Mouse (Mus musculus) cerebellum, postnatal 36 days (tissue): ENCODE data around the gene Kcnn1.
A peak's percentile ranks its signal among the peaks of the same experiment; 100 is the strongest.
"Not testable (repeated sequence)": the region's sequence is repeated elsewhere in the genome, so short reads cannot be mapped to it uniquely, and the experiment has no call there.

ENCODE experiments used
- DNase-seq, 2 experiments: peaks; one replicate each; pipeline ENCODE4 v3.0.0; 2021 to 2022; ENCODE audit warnings: mixed read lengths in 2 of 2

The Kcnn1 gene

GRCm38 (mm10) chr8:70840590-70840989 lies 22.5 kb downstream of the Kcnn1 start:
- DNase-seq, result no peak

- DNase-seq, result peak; percentile 96 to 97
These were observed 23.4 kb downstream of the Kcnn1 start, which contains the start of gene Arrdc2 for GRCm38 (mm10) chr8:70839408-70840351. Arrdc2 (minus strand) TSS chr8:70839720.

- no peak for DNase-seq
These were observed 24.2 kb downstream of the Kcnn1 start for GRCm38 (mm10) chr8:70838654-70839407.

GRCm38 (mm10) chr8:70836666-70837065 lies 26.4 kb downstream of the Kcnn1 start:
- DNase-seq, result no peak

- DNase-seq, result no peak
These were observed 29.0 kb downstream of the Kcnn1 start for GRCm38 (mm10) chr8:70834071-70834470.

- DNase-seq, result peak in 1 of 2 experiments; percentile 46
These were observed 29.5 kb downstream of the Kcnn1 start for GRCm38 (mm10) chr8:70833520-70833919.

- no peak for DNase-seq
These were observed 30.0 kb downstream of the Kcnn1 start for GRCm38 (mm10) chr8:70833018-70833482.

- DNase-seq, result no peak
These were observed 30.7 kb downstream of the Kcnn1 start for GRCm38 (mm10) chr8:70832371-70832770.

GRCm38 (mm10) chr8:70831517-70831916 lies 31.5 kb downstream of the Kcnn1 start:
- DNase-seq, result no peak

- no peak for DNase-seq
These were observed 35.3 kb downstream of the Kcnn1 start for GRCm38 (mm10) chr8:70827796-70828195.

GRCm38 (mm10) chr8:70827010-70827409 lies 36.0 kb downstream of the Kcnn1 start:
- no peak for DNase-seq

- no peak for DNase-seq
These were observed 37.2 kb downstream of the Kcnn1 start for GRCm38 (mm10) chr8:70825816-70826215.

GRCm38 (mm10) chr8:70823802-70824201 lies 39.3 kb downstream of the Kcnn1 start:
- DNase-seq, result no peak

- not testable (repeated sequence) for DNase-seq
These were observed 40.5 kb downstream of the Kcnn1 start for GRCm38 (mm10) chr8:70822594-70822993.

- no peak for DNase-seq
These were observed 41.1 kb downstream of the Kcnn1 start for GRCm38 (mm10) chr8:70821992-70822391.

GRCm38 (mm10) chr8:70821399-70821962 lies 41.6 kb downstream of the Kcnn1 start:
- peak; percentile 65 to 68 for DNase-seq

GRCm38 (mm10) chr8:70820101-70820935 lies 42.7 kb downstream of the Kcnn1 start:
- no peak for DNase-seq

GRCm38 (mm10) chr8:70816679-70817078 lies 46.4 kb downstream of the Kcnn1 start:
- no peak for DNase-seq

GRCm38 (mm10) chr8:70812885-70813284 lies 50.2 kb downstream of the Kcnn1 start:
- DNase-seq, result no peak

- DNase-seq, result no peak
These were observed 51.0 kb downstream of the Kcnn1 start for GRCm38 (mm10) chr8:70812055-70812454.

- no peak for DNase-seq
These were observed 51.9 kb downstream of the Kcnn1 start for GRCm38 (mm10) chr8:70810962-70811680.
